Mouse (Mus musculus): ENCODE measurements at regions not wholly inside any gene's neighbourhood (a gene's known extent, or its start where the extent isn't known, plus 50 kb on each side); places are given as distances from the start of the nearest gene placed in this dataset.

DNA sequence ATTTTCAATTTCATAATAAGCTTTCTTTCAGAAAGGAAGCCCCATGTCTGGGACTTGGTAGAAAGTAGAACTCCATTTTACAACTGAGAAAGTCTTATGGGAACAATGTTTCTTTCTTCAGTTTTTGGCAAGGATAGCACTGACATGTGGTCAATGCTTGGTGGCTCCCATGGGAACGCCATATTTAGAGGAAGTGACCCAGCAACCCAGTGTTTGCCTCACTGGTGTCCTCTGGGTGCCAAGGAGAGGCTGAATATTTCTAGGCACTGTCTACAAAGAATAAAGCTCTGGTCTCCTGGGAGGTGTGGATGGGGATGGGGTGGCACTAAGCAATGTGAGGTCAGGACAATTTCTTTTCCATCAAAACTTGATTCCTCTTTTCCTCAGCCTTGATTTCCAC is 696.4 kb downstream of the Crisp4 start:
- TF ChIP-seq CTCF (conservative IDR thresholded peaks at IDR 0.05; ENCODE audit: insufficient read depth, insufficient read length, low read depth, low read length) (no peak), POLR2A (IDR thresholded peaks at IDR 0.05; ENCODE audit: low read depth, low read length) (no peak)

Measured in kidney, adult 2 months (tissue).